Mouse (Mus musculus): ENCODE data around the gene AC124502.3. TPM values are rescaled to one million over a fixed set of nuclear protein-coding genes. Genes with fewer than 3 reads are reported as not detected.
"Not testable (repeated sequence)": the region's sequence is repeated elsewhere in the genome, so short reads cannot be mapped to it uniquely, and the experiment has no call there.

The AC124502.3 gene
- polyA plus RNA-seq, 1 experiment from 2014 or later: 1.5 TPM

DNA sequence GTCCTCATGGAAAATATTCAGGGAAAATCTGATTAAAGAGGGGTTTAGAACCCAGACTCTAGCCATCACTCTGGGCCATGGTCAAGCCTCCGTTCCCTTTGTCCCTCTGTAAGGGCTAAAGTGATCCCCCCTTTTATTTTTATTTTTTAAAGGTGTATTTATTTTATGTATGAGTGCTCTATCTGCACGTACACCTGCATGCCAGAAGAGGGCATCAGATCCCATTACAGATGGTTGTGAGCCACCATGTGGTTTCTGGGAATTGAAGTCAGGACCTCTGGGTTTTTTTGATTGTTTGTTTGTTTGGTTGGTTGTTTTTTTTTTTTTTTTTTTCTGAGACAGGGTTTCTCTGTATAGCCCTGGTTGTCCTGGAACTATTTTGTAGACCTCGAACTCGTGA is 47.8 kb downstream of the AC124502.3 start:
- not testable (repeated sequence) for H3K9me3 ChIP-seq (ENCODE audit: control insufficient read depth, low read length); H3K9ac ChIP-seq (ENCODE audit: low read depth, low read length); H3K27ac ChIP-seq (ENCODE audit: low read length); H3K4me3 ChIP-seq (ENCODE audit: low read length); H3K36me3 ChIP-seq (ENCODE audit: control insufficient read depth, insufficient read depth, low read length); H3K4me2 ChIP-seq (ENCODE audit: low read depth, low read length); ATAC-seq
- 48% methylated on average over 4 of the region's 4 CpGs for WGBS
- H3K4me1 ChIP-seq (ENCODE audit: control insufficient read depth, insufficient read depth, low read length): peaks cover 17% of the 10 kb centered on the region
- H3K27me3 ChIP-seq (replicated peaks; ENCODE audit: control insufficient read depth, insufficient read depth, low read length): peaks cover 47% of the 10 kb centered on the region

DNA sequence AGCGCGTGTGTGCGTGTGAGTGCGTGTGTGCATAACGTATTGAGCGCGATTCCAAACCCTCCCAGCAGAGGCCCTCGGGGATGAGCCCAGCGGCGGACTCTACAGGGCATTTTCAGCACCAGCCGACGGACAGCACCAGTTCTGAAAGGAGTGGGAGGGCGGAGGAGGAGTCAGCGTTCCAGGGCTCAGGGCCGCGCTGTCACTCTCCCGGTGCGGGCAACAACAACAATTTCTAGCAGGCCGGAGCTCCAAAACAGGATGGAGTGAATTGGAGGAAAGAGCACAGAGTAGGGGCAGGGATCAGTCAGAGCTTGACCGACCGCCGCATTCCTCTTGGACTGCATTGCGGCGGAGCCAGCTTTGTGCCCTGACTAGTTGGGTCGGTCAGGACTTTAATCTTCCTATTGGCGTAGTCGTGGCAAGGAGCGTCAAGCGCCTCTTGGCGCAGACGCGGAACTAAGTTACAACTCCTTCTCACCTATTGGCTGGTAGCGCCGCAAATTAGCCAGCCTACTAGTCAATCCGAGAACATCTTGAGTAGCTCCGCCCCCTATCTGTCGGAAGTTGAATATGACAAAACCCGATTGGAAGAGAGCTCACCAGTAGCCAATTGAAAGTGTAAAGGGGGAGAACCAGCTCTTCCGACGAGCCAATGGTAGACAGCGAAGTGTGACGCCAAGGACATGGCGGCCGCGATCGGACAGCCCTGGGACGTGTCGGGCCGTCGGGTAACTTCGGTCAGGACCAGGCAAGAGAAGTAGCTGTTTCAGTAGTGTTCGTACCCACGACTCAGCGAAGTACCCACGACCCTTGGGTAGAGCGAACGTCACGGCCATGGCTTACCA is 49.4 kb downstream of the AC124502.3 start, which contains the start of gene Yif1a:
Yif1a (plus strand) TSS at position 655 of the 845 bp plus-strand sequence.
- ATAC-seq: peak; percentile 93
- Histone ChIP-seq H3K4me1 (ENCODE audit: control insufficient read depth, insufficient read depth, low read length) (peaks cover 17% of the 10 kb centered on the region), H3K27me3 (replicated peaks; ENCODE audit: control insufficient read depth, insufficient read depth, low read length) (peaks cover 32% of the 10 kb centered on the region), H3K4me2 (ENCODE audit: low read depth, low read length) (peak within 1 kb of the TSS; percentile 73), H3K36me3 (ENCODE audit: control insufficient read depth, insufficient read depth, low read length) (peaks cover 2% of the 10 kb centered on the region), H3K27ac (ENCODE audit: low read length) (peak within 1 kb of the TSS; percentile 90), H3K4me3 (ENCODE audit: low read length) (peak within 1 kb of the TSS; percentile 71), H3K9ac (ENCODE audit: low read depth, low read length) (peak within 1 kb of the TSS; percentile 81), H3K9me3 (ENCODE audit: control insufficient read depth, low read length) (no peaks in the 10 kb centered on the region)
- under 1% methylated on average over 58 of the region's 58 CpGs for WGBS

GRCm38 (mm10) chr19:5089324-5089723 is 50.6 kb downstream of the AC124502.3 start:
- Histone ChIP-seq H3K27ac (ENCODE audit: low read length) (no peak overlapping the region), H3K4me2 (ENCODE audit: low read depth, low read length) (peak overlapping the region; percentile 73), H3K4me3 (ENCODE audit: low read length) (peak overlapping the region; percentile 71), H3K9ac (ENCODE audit: low read depth, low read length) (peak overlapping the region; percentile 81), H3K4me1 (ENCODE audit: control insufficient read depth, insufficient read depth, low read length) (peaks cover 21% of the 10 kb centered on the region), H3K27me3 (replicated peaks; ENCODE audit: control insufficient read depth, insufficient read depth, low read length) (peaks cover 21% of the 10 kb centered on the region), H3K9me3 (ENCODE audit: control insufficient read depth, low read length) (no peaks in the 10 kb centered on the region), H3K36me3 (ENCODE audit: control insufficient read depth, insufficient read depth, low read length) (peaks cover 2% of the 10 kb centered on the region)
- WGBS: 93% methylated on average over 4 of the region's 4 CpGs
- no peak for ATAC-seq

- Histone ChIP-seq H3K4me2 (ENCODE audit: low read depth, low read length) (no peak overlapping the region), H3K36me3 (ENCODE audit: control insufficient read depth, insufficient read depth, low read length) (peaks cover 2% of the 10 kb centered on the region), H3K27ac (ENCODE audit: low read length) (no peak overlapping the region), H3K4me3 (ENCODE audit: low read length) (no peak overlapping the region), H3K9me3 (ENCODE audit: control insufficient read depth, low read length) (no peaks in the 10 kb centered on the region), H3K4me1 (ENCODE audit: control insufficient read depth, insufficient read depth, low read length) (peaks cover 25% of the 10 kb centered on the region), H3K9ac (ENCODE audit: low read depth, low read length) (no peak overlapping the region), H3K27me3 (replicated peaks; ENCODE audit: control insufficient read depth, insufficient read depth, low read length) (no peaks in the 10 kb centered on the region)
- WGBS: 88% methylated on average over 10 of the region's 10 CpGs
- no peak for ATAC-seq
Observed at GRCm38 (mm10) chr19:5092083-5092482, 53.4 kb downstream of the AC124502.3 start.

- Histone ChIP-seq H3K4me1 (ENCODE audit: control insufficient read depth, insufficient read depth, low read length) (peaks cover 31% of the 10 kb centered on the region), H3K27ac (ENCODE audit: low read length) (no peak overlapping the region), H3K9me3 (ENCODE audit: control insufficient read depth, low read length) (no peaks in the 10 kb centered on the region), H3K9ac (ENCODE audit: low read depth, low read length) (no peak overlapping the region; the same call in 1 of the 2 replicates), H3K36me3 (ENCODE audit: control insufficient read depth, insufficient read depth, low read length) (peaks cover 2% of the 10 kb centered on the region), H3K4me2 (ENCODE audit: low read depth, low read length) (no peak overlapping the region), H3K27me3 (replicated peaks; ENCODE audit: control insufficient read depth, insufficient read depth, low read length) (no peaks in the 10 kb centered on the region), H3K4me3 (ENCODE audit: low read length) (no peak overlapping the region)
- WGBS: 70% methylated on average over 12 of the region's 12 CpGs
- no peak for ATAC-seq
Observed at GRCm38 (mm10) chr19:5093481-5094242, 55.0 kb downstream of the AC124502.3 start.

- Histone ChIP-seq H3K9ac (ENCODE audit: low read depth, low read length) (no peak overlapping the region), H3K27me3 (replicated peaks; ENCODE audit: control insufficient read depth, insufficient read depth, low read length) (no peaks in the 10 kb centered on the region), H3K4me3 (ENCODE audit: low read length) (no peak overlapping the region), H3K4me1 (ENCODE audit: control insufficient read depth, insufficient read depth, low read length) (peaks cover 30% of the 10 kb centered on the region), H3K27ac (ENCODE audit: low read length) (no peak overlapping the region), H3K4me2 (ENCODE audit: low read depth, low read length) (no peak overlapping the region), H3K9me3 (ENCODE audit: control insufficient read depth, low read length) (no peaks in the 10 kb centered on the region), H3K36me3 (ENCODE audit: control insufficient read depth, insufficient read depth, low read length) (peaks cover 2% of the 10 kb centered on the region)
- ATAC-seq: peak; percentile 70
- under 1% methylated on average over 21 of the region's 21 CpGs for WGBS
Observed at GRCm38 (mm10) chr19:5094243-5094632, 55.5 kb downstream of the AC124502.3 start.

DNA sequence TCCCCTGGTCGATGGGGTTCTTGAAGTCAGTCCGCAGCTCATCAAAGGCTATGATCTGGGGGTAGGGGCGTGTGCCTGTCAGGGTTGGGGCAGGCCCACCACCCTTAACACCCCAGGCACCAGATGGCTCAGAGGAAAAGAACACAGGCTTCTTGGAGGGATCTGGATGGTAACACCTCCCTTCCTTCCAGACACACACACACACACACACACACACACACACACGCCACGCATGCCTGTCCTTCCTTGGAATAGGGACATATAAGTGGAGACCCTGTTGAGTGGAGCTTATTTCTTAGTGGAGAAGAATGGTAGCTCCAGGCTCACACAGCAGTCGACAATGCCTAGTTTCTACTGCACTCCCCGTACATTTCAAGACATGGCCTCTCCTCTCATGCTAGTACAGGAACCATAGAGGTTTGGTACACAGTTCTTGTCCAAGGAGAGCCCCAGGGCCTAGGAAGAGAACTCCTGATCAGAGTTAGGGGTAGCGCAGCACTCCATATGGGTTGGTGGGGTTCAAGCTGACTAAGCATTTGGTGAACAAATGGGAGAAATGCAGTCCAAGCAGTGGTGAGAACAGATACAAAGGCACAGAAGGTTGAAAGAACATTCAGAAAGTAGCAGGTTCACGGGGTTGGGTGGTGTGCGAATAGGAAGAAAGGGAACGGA is 56.2 kb downstream of the AC124502.3 start:
- no peak; the same call in 1 of the 2 replicates for ATAC-seq
- H3K27me3 ChIP-seq (replicated peaks; ENCODE audit: control insufficient read depth, insufficient read depth, low read length): no peaks in the 10 kb centered on the region
- peaks cover 27% of the 10 kb centered on the region for H3K4me1 ChIP-seq (ENCODE audit: control insufficient read depth, insufficient read depth, low read length)
- no peak overlapping the region for H3K4me3 ChIP-seq (ENCODE audit: low read length)
- no peak overlapping the region for H3K9ac ChIP-seq (ENCODE audit: low read depth, low read length)
- no peaks in the 10 kb centered on the region for H3K9me3 ChIP-seq (ENCODE audit: control insufficient read depth, low read length)
- 43% methylated on average over 11 of the region's 11 CpGs for WGBS
- H3K36me3 ChIP-seq (ENCODE audit: control insufficient read depth, insufficient read depth, low read length): peaks cover 2% of the 10 kb centered on the region
- H3K27ac ChIP-seq (ENCODE audit: low read length): no peak overlapping the region
- no peak overlapping the region for H3K4me2 ChIP-seq (ENCODE audit: low read depth, low read length)

DNA sequence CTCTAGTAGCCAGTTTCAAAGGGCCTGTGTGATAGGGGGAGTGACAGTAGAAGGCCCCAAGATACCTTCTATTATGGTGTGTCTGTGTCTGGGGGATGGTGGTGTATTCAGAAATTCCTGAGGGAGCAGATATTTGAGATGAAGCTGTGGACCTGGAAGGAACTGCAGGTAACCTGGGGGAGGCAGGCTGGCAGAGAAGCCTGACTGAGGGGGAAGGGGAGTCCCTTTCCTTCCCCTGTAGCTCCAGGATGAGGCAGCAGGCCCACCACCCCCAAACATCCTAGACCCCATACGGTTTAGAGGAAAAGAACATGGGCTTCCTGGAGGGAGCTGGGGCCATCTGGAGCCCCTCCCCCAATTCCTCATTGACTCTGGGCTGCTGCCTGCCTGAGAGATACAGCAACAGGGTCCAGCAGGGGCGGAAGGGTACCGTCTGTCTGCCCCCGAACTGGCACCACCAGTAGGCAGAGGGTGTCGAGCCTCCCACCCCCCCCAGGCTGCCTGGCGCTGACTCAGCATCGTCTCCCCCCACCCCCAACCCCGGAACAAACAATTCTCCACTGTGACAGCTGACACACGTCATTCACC is 57.3 kb downstream of the AC124502.3 start:
- no peak overlapping the region for H3K27ac ChIP-seq (ENCODE audit: low read length)
- H3K4me3 ChIP-seq (ENCODE audit: low read length): no peak overlapping the region
- H3K27me3 ChIP-seq (replicated peaks; ENCODE audit: control insufficient read depth, insufficient read depth, low read length): no peaks in the 10 kb centered on the region
- peak overlapping the region; percentile 39; the same call in 1 of the 2 replicates for H3K9ac ChIP-seq (ENCODE audit: low read depth, low read length)
- no peak for ATAC-seq
- peaks cover 8% of the 10 kb centered on the region for H3K36me3 ChIP-seq (ENCODE audit: control insufficient read depth, insufficient read depth, low read length)
- H3K9me3 ChIP-seq (ENCODE audit: control insufficient read depth, low read length): no peaks in the 10 kb centered on the region
- H3K4me1 ChIP-seq (ENCODE audit: control insufficient read depth, insufficient read depth, low read length): peaks cover 27% of the 10 kb centered on the region
- 14% methylated on average over 9 of the region's 9 CpGs for WGBS
- no peak overlapping the region for H3K4me2 ChIP-seq (ENCODE audit: low read depth, low read length)
